Mouse (Mus musculus) gastrocnemius, adult 2 months (tissue): ENCODE measurements at regions not wholly inside any gene's neighbourhood (a gene's known extent, or its start where the extent isn't known, plus 50 kb on each side); places are given as distances from the start of the nearest gene placed in this dataset.
"Not testable (repeated sequence)": the region's sequence is repeated elsewhere in the genome, so short reads cannot be mapped to it uniquely, and the experiment has no call there.

Source experiments
- DNase-seq: peaks from one replicate; pipeline ENCODE4 v3.0.0; 2022
- H3K27ac ChIP-seq: fragments of 200-600 bp; 2 replicates; pipeline ENCODE4 v1.8.1; 2022; ENCODE audit warnings: mild to moderate bottlenecking
- H3K4me3 ChIP-seq: fragments of 200-600 bp; 2 replicates; pipeline ENCODE4 v1.8.1; 2022; ENCODE audit warnings: mild to moderate bottlenecking, moderate library complexity
- CTCF ChIP-seq: fragments of 200-600 bp; IDR thresholded peaks from 2 replicates; pipeline ENCODE4 v1.8.1; 2022; ENCODE audit warnings: antibody characterized with exemption, mild to moderate bottlenecking, moderate library complexity
- intact Hi-C: fragments of 180-260 bp; cut with DNase I; formaldehyde crosslinking; loops from one replicate; pipeline ENCODE4 v1.15.1; 2025

- TF ChIP-seq CTCF = peak; percentile 38
- DNase-seq = no peak
- no peak overlapping the region for H3K4me3 ChIP-seq
- intact Hi-C loops = no loop called here
- H3K27ac ChIP-seq = no peak overlapping the region
Observed at GRCm38 (mm10) chrX:94480748-94481147, 61.2 kb downstream of the Maged1 start.

GRCm38 (mm10) chrX:94467654-94468053 lies 74.3 kb downstream of the Maged1 start:
- H3K4me3 ChIP-seq, intact Hi-C loops: not testable (repeated sequence)

More at GRCm38 (mm10) chrX:94467654-94468053, 74.3 kb downstream of the Maged1 start:
- not testable (repeated sequence) for DNase-seq, H3K27ac ChIP-seq
